Mouse (Mus musculus) intestine, postnatal 0 days (tissue): ENCODE measurements around the gene Arhgef28. TPM values are rescaled to one million over a fixed set of nuclear protein-coding genes. Genes with fewer than 3 reads are reported as not detected.

Source experiments
- ATAC-seq: fragments of 200-750 bp; cut with Nextera tagmentation; 2 replicates; pipeline ENCODE4 v1.8.0; 2017; ENCODE audit warnings: mild to moderate bottlenecking, moderate TSS enrichment, moderate library complexity
- H3K27ac ChIP-seq: fragments of 300-500 bp; sonication (generic); 2 replicates; pipeline ENCODE4 v1.5.1; 2014; ENCODE audit warnings: mild to moderate bottlenecking, low read depth, low read length, moderate library complexity
- H3K27me3 ChIP-seq: fragments of 300-500 bp; sonication (generic); replicated peaks from 2 replicates; pipeline ENCODE4 v1.6.1; 2014; ENCODE audit warnings: low read length, mixed read lengths; ENCODE audit not compliant: control insufficient read depth, insufficient read depth
- H3K36me3 ChIP-seq: fragments of 300-500 bp; sonication (generic); 2 replicates; pipeline ENCODE4 v1.6.1; 2014; ENCODE audit warnings: mild to moderate bottlenecking, moderate library complexity; ENCODE audit not compliant: control insufficient read depth, insufficient read depth
- H3K4me1 ChIP-seq: fragments of 300-500 bp; sonication (generic); replicated peaks from 2 replicates; pipeline ENCODE4 v1.6.1; 2014; ENCODE audit warnings: antibody characterized with exemption, low read length, mixed read lengths; ENCODE audit not compliant: control insufficient read depth, insufficient read depth
- H3K4me2 ChIP-seq: fragments of 300-500 bp; sonication (generic); replicated peaks from 2 replicates; pipeline ENCODE4 v1.6.1; 2014; ENCODE audit warnings: low read depth, mild to moderate bottlenecking, moderate library complexity
- H3K4me3 ChIP-seq: fragments of 300-500 bp; sonication (generic); 2 replicates; pipeline ENCODE4 v1.5.1; 2014; ENCODE audit warnings: low read depth, low read length
- H3K9ac ChIP-seq: fragments of 300-500 bp; sonication (generic); 2 replicates; pipeline ENCODE4 v1.6.1; 2014; ENCODE audit warnings: mild to moderate bottlenecking, low read depth, low read length
- H3K9me3 ChIP-seq: fragments of 300-500 bp; sonication (generic); 2 replicates; pipeline ENCODE4 v1.6.1; 2016; ENCODE audit warnings: mixed run types; ENCODE audit not compliant: control insufficient read depth
- CTCF ChIP-seq: sonication (generic); IDR thresholded peaks from 2 replicates; pipeline ENCODE4 v1.5.1; 2016; ENCODE audit warnings: low read depth, mild to moderate bottlenecking, control low read depth, antibody characterized with exemption, moderate library complexity
- WGBS: fragments of 180-500 bp; shearing (Covaris S2); extraction: QIAGEN DNeasy Blood & Tissue Kit; methylation state at CpG from one replicate; pipeline ENCODE4 v1.1.7; 2014; 5-methylcytosine and 5-hydroxymethylcytosine counted together
- polyA plus RNA-seq: library from polyadenylated mRNA; unstranded; fragments of >200 nt; fragmentation: Nextera tagmentation; extraction: Ambion mirVana; gene quantifications from 2 replicates; pipeline ENCODE4 v1.2.1, GENCODE M21; 2015

Gene Arhgef28
- polyA plus RNA-seq, 1 experiment from 2014 or later = 13.8 TPM

DNA sequence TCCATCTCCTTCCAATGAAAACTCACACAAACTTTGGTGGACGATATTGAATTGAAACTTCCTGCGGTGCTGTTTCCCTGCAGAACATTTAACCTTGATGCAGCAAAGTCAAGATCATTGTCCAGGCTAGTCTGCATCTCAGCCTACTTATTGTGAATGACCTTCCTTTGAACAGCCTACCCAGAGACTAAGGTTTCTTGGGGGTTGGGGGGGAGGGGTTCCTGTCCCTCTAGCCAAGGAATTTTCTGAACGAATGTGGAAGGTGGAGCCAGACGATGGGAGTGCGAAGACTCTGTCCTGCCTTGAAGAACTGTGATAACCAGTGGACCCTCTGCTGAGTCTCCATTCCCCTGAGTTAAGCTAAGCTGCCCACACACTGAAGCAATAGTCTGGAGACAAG, 80.6 kb downstream of the Arhgef28 start:
- Histone ChIP-seq H3K4me1 (no peaks in the 10 kb centered on the region), H3K4me2 (no peak overlapping the region), H3K27me3 (no peaks in the 10 kb centered on the region), H3K36me3 (no peaks in the 10 kb centered on the region), H3K4me3 (no peak overlapping the region), H3K9me3 (no peaks in the 10 kb centered on the region), H3K27ac (no peak overlapping the region), H3K9ac (no peak overlapping the region)
- TF ChIP-seq CTCF = no peak
- ATAC-seq = no peak
- WGBS = 70% methylated on average over 5 of the region's 5 CpGs

DNA sequence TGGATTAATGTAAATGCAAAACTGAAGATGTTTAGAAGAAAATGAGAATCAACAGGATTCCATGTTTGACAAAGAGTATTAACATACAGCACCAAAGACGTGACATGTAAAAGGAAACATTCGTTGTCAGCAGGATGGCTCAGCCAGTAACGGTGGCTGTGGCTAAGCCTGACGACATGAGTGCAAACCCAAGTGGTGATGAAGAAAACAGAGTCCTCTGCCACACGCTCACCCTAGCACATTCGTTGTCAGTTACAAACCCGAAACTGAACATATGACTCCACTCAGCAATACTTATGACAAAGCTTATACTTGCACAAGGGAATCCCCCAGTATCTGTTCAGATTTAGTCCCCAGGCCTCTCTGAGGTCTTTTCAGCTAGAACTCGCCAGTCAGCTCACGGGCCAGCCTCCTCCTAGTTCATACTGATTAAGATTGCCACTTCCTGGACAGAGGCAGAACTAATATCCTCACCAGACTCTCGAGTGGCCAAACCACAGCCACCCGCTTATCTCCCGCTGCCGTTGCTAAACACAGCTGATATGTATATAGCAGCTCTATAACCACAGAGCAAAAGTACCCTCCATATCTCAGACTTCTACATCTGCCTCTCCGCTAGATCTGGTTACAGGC, 82.0 kb downstream of the Arhgef28 start:
- ATAC-seq = peak; percentile 44
- Histone ChIP-seq H3K27ac (no peak overlapping the region), H3K36me3 (no peaks in the 10 kb centered on the region), H3K27me3 (no peaks in the 10 kb centered on the region), H3K9ac (no peak overlapping the region), H3K9me3 (no peaks in the 10 kb centered on the region), H3K4me3 (no peak overlapping the region), H3K4me1 (no peaks in the 10 kb centered on the region), H3K4me2 (peak overlapping the region; percentile 38; the same call in 1 of the 2 replicates)
- 36% methylated on average over 14 of the region's 14 CpGs for WGBS
- no peak for TF ChIP-seq CTCF

DNA sequence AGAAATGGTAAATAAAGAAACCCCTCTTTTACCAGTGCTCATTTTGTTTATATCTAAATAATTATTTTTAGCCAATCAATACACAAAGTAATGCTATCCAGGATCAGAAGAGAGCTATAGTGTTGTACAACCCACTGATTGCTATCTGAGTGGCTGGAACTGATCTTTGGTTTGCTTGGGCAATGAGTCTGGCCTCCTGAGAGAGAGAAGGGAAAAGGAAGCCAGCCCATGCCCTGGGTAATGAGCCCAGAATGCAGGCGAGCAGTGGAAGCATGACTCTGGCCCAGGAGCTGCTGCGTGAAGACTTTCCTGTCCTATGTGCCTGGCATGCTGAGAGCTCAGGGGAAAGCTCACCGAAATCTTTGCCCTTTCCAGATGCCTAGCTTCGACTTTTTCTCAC, 83.5 kb downstream of the Arhgef28 start:
- no peak overlapping the region for H3K4me3 ChIP-seq
- no peak overlapping the region for H3K9ac ChIP-seq
- no peaks in the 10 kb centered on the region for H3K9me3 ChIP-seq
- ATAC-seq = no peak
- H3K4me1 ChIP-seq = no peaks in the 10 kb centered on the region
- H3K4me2 ChIP-seq = no peak overlapping the region
- WGBS = 74% methylated on average over 4 of the region's 4 CpGs
- no peaks in the 10 kb centered on the region for H3K36me3 ChIP-seq
- no peak for TF ChIP-seq CTCF
- H3K27ac ChIP-seq = no peak overlapping the region
- H3K27me3 ChIP-seq = no peaks in the 10 kb centered on the region

DNA sequence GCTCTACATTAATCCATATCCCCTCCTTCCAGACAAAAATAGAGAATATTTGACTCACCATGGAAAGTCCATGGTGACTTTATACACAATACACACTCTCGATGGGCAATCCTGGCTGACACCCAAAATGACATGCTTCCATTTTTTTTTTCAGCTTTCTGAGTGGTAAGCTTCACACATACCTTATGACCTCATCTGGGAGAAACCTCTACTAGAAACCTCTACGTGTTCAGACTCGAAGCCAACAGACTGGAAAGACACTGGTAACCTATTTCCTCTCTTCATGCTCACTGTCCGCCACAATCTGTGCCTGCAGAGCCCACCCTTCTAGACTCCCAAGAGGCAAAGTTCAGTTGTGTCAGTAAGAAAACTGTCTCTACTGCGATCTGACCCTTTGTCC, 84.2 kb downstream of the Arhgef28 start:
- Histone ChIP-seq H3K27me3 (no peaks in the 10 kb centered on the region), H3K27ac (no peak overlapping the region), H3K4me1 (no peaks in the 10 kb centered on the region; the same call in 1 of the 2 replicates), H3K4me3 (no peak overlapping the region), H3K36me3 (no peaks in the 10 kb centered on the region), H3K9me3 (no peaks in the 10 kb centered on the region), H3K4me2 (no peak overlapping the region), H3K9ac (no peak overlapping the region)
- no peak for TF ChIP-seq CTCF
- 70% methylated on average over 5 of the region's 5 CpGs for WGBS
- no peak for ATAC-seq

DNA sequence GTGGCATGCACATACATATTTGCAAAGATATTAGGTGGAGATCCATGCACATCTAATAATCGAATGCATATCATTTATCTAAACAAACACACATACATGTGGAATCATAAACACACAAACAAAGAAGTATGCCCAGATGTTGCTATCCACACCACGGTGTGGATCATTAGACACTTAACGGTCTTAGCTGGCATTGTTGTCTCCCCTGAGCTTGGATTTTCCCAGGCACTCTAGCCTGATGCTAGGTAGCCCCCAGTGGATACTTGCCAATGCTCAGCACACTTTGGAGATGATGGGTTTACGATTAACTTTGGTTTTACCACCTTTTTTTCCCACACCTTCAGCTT, 85.1 kb downstream of the Arhgef28 start:
- no peak overlapping the region for H3K27ac ChIP-seq
- H3K9ac ChIP-seq = no peak overlapping the region
- H3K4me2 ChIP-seq = no peak overlapping the region
- H3K4me1 ChIP-seq = no peaks in the 10 kb centered on the region; the same call in 1 of the 2 replicates
- H3K27me3 ChIP-seq = no peaks in the 10 kb centered on the region
- H3K36me3 ChIP-seq = no peaks in the 10 kb centered on the region
- ATAC-seq = no peak
- TF ChIP-seq CTCF = no peak
- no peaks in the 10 kb centered on the region for H3K9me3 ChIP-seq
- 76% methylated on average over 4 of the region's 4 CpGs for WGBS
- no peak overlapping the region for H3K4me3 ChIP-seq

DNA sequence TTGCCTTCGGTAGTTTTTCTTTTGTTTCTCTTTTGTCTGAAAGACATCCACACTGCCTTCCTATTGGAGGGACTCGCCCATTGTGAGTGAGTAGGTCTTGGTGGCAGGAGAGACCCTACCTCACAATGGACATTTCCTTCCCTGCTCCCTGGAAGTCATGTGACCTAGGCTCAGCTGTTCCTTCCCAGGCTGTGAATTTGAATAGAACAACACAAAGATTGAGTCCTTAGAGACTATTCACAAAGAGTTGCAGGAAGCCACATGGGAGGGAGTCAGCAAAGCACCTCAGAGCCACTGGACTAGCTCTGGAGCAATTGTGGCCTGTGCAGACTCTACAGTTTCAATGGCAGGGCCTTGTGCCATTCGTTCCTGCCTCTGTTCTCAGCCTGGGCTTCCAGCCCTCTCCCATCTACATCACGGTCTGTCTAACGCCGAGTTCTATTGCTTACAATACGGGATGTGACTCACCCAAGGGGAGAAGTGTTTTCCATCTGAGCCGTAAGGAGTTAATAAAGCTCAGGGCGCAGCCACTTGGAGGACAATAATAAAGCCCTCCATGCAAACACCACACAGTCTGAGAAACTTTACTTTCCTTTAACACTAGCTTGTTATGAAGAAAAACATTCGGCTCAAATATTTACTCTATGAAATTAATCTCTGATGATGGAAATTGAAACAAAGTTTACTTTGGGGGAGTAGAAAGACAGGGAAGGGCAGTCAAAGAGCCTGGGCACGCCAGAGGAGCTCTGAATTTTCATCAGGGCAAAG, 85.7 kb downstream of the Arhgef28 start:
- Histone ChIP-seq H3K4me3 (no peak overlapping the region), H3K36me3 (no peaks in the 10 kb centered on the region), H3K9ac (no peak overlapping the region), H3K27ac (no peak overlapping the region), H3K9me3 (no peaks in the 10 kb centered on the region), H3K4me1 (peaks cover 5% of the 10 kb centered on the region; the same call in 1 of the 2 replicates), H3K4me2 (no peak overlapping the region), H3K27me3 (no peaks in the 10 kb centered on the region)
- no peak for TF ChIP-seq CTCF
- ATAC-seq = no peak
- WGBS = 48% methylated on average over 11 of the region's 11 CpGs
